Mouse (Mus musculus) heart, adult 2 months (tissue): ENCODE data around the gene Dpagt1.

ENCODE experiments used
- CTCF ChIP-seq: fragments of 200-600 bp; IDR thresholded peaks from 2 replicates; pipeline ENCODE4 v1.8.1; 2022; ENCODE audit warnings: antibody characterized with exemption, mild to moderate bottlenecking, moderate library complexity
- EP300 ChIP-seq: fragments of 200-500 bp; IDR thresholded peaks from 2 replicates; pipeline ENCODE4 v1.6.1; 2011; ENCODE audit warnings: low read depth, low read length, control low read depth; ENCODE audit not compliant: insufficient read depth
- POLR2A ChIP-seq: fragments of 200-500 bp; IDR thresholded peaks from 2 replicates; pipeline ENCODE4 v1.6.1; 2011; ENCODE audit warnings: mild to moderate bottlenecking, low read depth, low read length, control low read depth; ENCODE audit not compliant: insufficient read depth

DNA sequence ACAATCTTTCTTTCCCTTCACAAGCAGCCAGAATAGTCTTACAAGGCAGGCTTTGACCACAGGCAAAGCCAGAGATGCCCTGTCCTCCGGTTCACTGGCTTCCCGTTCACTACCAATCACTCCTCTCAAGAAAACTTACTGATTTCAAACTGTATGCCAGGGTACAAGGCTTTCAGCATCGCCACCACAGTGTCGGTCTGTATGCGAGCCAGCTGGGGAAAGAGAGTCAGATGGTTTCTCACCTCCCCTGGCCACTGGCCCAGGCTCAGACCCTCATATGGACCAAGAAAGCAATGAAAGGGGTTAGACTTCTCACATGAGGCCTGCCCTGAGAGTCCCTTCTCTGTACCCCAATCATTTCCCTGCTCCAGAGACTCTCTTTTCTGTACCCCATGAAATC is 15.7 kb downstream of the Dpagt1 start:
- no peak for TF ChIP-seq POLR2A
- no peak for TF ChIP-seq CTCF
- no peak for TF ChIP-seq EP300
